Mouse (Mus musculus): ENCODE measurements around the gene Sdk1.

Sdk1 gene

DNA sequence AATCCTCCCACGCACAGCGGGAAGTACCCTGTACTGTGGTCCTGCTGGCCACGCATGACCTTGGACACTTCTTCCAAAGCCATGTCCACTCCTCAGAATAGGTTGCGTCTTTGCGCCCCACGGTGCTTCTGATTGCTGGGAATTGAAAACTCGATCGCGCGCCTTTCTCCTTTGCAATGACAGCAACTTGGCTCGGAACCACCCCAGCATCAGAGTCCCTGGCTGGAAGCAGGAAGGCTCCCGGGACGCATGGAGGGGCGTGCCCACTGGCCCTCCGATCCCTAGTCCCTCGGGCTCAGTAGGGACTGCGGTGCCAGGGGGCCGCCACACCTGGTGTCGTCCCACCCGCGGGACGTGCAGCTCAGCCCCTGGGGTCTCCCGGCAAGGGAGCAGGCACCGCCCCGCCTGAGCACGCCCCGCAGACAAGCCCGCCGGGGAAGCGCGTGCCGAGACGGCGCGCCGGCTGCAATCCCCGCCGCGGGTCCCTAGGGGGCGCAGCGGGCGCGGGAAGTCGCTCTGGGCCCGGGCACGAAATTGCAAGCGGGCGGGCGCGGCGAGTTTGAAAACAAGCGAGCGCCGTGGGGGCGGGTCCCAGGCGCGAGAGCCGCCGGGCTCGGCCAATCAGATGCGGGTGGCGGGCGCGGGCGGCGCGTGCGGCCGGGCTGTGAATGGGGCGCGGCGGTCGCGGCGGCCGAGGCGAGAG lies at the start of gene Sdk1:
Gene Sdk1 (plus strand): TSS at position 650 of the 703 bp plus-strand sequence.
- in situ Hi-C loops (cut with MboI, MseI), result no loop called here

DNA sequence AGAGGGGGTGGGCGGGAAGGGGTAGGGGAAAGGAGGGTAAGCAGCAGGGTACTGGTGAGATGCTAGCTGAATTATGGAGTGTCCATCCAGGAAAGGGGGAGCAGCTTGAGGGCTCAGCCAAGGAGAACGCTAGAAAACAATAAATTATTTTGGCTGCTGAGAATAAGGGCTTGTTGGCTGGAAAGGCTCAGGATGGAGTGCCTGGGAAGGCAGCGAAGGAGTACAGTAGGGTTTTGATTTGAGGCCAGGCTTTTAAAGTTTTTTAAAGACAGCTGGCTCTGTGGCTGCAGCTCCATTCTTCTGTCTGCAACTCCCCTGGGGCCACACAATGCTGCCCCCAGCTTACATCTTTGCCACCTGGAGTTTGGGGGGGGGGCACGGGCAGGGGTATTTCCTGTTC lies 44.0 kb upstream of the Sdk1 start:
- in situ Hi-C loops (cut with MboI, MseI), result no loop called here

DNA sequence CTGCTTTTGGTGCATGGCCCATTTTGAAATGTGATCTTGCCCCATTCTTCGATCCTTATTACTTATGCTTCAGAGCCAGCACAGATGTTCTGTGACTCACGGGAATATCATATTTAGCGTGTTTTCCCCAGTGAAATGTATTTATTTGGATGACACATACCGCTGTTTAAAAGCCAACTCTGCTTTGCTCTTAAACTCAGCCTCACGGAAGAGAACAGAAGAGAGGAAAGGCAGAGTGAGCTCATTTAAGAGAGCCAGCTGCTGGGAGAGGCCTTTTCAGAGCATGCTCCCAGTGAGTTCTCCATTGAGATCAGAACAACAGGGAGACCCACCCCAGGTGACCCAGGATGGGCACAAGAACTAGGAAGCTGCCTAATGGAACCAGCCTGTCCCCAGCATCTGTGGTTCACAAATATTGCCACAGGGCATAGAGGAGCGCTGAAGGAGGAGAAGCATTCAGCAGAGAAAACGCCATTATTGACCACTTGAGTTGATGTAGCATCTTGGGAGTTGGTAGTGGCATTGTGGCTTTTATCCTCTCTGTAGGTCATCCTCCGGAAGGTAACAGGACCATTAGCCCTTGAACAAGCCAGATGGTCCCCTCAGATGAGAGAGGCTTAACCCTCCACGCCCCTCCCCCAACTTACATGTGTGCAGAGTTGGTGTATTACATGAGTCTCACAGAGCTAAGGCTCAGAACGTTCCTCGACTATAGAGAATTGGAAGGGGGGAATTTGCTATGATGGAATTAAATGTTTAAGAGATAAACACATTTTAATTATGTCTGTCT lies 38.8 kb upstream of the Sdk1 start:
- in situ Hi-C loops (cut with MboI, MseI), result no loop called here

DNA sequence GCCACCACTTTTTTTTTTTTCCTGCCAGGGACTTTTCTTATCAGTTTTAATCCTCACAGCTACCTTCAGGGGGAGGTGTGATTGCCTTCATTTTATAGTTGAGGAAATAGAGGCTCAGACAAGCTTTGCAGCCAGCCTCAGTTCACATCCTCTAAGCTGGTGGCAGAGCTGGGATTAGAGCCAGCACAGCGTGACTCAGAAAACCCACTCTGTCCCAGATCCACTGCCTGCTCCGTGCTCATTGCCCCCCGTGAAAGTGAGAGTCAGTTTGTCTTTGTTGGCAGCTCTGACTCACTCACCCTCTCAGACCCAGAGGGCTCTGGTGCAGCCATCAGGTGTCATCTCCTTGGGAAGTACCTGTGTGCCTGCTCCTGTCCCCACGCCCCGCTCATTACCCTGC lies 34.2 kb upstream of the Sdk1 start:
- in situ Hi-C loops (cut with MboI, MseI), result no loop called here

DNA sequence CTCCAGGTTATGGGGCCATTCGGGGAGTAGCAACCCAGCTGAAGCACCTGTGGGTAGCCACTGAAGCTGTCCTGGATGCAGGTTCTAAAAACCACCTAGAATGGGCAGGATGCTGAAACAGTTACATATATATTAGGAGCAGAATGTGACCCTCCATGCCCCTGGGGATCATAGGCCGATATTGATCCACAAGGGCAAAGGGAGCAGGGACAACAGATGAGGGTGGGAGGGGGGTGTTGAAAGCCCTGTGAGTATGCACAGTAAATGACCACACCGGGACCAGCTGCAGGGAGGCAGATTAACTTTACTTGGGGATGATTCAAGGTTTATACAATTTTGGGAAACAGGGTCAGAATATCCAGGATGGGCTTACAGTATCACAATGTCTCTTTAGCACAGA lies 16.0 kb upstream of the Sdk1 start:
- in situ Hi-C loops (cut with MboI, MseI), result no loop called here

DNA sequence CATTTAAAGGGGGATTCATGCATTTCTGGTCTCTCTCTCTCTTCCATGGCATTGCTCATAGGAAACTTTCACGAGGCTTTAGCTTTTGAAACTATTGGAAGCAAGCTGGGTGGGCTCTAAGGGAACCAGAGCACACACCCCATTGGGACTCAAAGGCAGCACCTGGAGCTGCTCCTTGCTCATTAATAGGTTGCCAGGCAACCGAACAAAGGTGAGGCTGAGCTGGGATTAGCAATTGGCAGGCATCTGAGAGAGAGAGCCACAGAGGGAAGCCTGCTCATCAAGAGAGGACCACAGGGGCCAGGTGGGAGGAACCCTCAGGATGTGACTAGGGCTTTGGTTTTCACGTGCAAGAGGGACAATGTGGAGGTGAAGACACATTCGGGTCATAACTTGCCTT lies 7.0 kb upstream of the Sdk1 start:
- in situ Hi-C loops (cut with MboI, MseI), result no loop called here

DNA sequence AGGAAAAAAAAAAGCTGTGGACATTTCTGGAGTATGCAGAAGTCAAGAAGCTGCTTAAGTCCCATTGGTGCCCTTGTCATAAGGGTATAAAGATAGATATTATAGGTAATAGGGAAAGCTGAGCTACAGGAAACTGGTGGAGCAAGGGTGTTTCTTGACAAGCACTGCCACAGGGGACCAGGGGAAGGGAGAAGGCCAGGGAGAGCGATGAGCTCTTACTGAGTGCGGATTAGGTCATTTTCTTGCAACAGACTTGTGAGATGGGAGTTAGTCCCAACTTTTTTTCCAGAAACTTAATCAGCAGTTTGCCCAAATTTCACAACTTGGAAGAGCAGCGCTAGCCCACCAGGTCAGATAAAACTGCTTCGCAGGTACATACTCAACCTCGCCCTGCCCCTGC lies 1.9 kb upstream of the Sdk1 start:
- in situ Hi-C loops (cut with MboI, MseI), result no loop called here

DNA sequence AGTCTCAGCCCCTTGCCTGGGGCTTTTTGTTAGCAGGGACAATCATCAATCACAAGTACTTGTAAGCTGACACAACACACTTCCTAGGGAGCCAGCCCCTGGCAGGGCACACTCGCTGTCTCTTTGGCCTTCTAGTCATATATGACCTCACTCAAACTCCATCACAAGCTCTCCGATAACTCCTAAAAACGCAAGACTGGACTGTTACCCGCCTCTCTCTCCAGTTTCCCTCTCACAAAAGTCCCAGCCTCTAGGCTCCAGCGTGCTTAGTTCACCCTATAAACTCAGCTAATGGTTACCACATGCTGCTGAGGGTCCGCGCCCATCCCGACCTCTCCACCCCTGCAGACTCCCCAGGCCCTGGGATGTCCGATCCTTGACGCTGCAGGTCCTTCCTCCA lies 849 bp upstream of the Sdk1 start:
- in situ Hi-C loops (cut with MboI, MseI), result no loop called here

DNA sequence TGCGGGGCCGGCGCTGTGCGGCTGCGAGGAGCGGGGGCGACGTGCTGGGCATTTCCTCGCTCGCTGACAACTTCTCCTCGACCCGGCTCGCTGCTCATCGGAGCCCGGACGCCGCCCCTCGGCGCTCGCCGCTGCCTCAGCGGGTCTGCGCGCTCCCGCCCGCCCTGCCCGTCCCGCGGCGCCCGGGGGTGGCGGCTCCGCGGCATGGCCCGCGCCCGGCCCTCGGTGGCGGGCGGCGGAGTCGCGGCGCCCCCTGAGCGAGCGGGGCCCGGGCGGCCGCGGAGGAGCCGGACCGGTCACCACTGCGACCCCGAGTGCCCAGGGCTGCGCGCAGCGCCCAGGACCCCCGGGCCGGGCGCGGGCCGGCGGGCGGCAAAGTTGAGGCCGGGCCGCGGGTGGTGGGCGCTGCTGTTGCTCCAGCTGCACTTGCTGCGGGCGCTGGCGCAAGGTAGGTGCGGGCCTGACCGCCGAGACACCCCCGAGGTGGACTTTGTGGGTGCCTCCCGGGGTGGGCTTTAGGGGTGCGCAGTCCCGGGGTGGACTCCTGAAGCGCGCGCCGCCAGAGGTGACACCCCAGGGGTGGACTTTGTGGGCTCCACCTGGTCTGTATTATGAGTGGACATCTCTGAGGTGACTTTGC lies 475 bp downstream of the Sdk1 start:
- in situ Hi-C loops (cut with MboI, MseI), result no loop called here

DNA sequence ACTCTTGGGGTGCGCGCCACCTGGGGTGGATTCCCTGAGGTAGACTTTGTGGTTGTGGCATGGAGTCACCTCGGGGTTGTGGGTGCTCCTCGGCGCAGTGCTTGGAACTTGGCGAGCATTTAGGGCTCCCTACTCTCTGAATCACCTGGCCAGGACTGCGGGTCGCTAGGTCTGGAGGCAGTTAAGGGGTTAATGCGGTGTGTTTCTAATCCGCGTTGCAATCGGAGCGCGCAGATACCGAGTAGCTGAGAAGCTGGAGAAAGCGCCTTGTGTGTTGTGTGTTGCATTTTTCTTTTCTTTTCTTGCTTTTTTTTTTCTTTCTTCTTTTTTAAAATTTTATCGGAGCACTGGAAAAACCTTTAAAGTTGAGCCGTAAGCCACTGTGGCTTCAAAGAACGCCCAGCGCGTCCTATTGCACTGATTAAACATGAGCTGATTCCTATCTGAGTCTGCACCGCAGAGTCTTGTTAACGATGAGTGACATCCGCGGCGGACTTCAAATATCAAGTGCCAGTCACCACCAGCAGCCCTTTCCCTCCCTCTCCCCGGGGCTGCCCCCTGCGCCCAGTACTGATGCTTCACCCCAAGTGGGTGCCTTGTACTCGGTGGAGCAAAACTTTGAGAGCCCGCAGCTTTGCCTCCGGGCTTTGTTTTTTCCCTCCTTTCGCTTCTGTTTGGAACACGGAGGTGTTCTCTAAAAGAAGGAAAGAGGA lies 2.1 kb downstream of the Sdk1 start:
- in situ Hi-C loops (cut with MboI, MseI), result no loop called here

DNA sequence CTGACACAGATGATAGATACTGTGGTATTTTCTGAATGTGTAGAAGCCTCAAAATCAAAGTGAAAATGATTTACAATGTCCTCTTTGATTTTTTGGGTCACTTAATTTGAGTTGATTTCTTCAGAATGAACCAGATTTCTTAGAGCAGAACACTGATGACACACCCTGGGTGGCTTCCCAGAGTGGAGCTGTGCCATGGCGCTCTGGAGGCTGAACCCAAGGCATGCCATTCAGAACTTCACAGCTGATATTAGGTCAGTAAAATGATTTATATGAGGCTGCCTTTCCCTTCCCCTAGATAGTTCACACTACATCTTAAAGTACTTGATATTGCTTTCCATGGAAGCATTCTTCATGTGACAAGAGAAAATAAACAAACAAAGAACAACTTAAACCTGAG lies 23.0 kb downstream of the Sdk1 start:
- in situ Hi-C loops (cut with MboI, MseI), result no loop called here

DNA sequence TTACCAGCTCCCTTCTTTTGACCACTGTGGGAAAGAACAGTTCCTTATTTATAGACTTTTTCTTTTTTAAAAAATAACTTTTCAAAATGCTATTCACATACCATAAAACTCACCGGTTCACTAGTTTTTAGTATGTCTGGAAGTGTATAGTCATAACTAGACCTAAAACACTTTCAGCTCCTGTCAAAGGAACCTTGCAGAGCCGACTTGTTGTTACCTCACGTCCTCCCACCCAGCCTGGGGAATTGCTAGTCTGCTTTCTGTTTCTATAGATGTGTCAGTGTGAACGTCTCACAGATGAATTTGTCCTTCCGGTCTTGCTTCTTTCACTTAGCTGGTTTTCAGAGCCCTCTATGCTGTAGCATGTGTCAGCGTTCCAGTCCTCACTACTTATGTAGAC lies 35.8 kb downstream of the Sdk1 start:
- in situ Hi-C loops (cut with MboI, MseI), result no loop called here

DNA sequence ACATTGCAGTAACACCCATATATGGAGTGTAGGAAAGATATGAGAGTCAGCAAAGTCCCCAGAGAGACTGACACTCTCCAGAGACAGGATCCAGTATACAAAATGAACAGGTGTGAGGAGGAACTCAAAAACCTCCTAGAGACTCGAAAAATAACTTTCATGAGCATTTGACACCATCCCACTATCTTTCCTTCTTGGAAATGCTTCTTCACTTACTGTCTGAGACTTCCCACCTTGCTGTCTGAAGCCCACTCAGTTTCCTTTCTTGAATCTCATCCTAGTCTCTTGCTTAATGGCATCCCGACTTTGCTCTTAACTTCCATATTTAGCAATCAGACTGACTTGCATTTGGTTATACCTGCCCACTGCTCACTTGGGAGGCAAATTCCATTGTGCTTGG lies 40.5 kb downstream of the Sdk1 start:
- in situ Hi-C loops (cut with MboI, MseI), result no loop called here

DNA sequence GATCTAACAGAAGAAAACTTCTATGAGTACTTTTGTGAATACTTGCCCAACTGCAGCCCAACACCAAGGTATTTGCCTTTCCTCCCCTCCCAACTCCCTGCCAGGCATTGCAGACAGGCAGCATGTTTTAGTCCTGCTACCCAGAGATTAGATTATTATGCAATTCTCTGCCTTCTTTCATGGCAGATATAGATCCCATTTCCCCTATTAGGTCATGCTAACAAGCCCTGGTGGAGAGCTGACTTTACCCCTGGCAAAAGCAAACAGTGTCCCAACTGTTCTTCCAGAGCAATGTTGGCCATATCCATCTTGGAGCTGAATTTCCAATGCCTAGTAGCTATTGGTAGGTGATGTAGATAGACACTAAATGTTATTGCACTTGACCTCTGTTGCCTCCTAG lies 48.3 kb downstream of the Sdk1 start:
- in situ Hi-C loops (cut with MboI, MseI), result no loop called here

DNA sequence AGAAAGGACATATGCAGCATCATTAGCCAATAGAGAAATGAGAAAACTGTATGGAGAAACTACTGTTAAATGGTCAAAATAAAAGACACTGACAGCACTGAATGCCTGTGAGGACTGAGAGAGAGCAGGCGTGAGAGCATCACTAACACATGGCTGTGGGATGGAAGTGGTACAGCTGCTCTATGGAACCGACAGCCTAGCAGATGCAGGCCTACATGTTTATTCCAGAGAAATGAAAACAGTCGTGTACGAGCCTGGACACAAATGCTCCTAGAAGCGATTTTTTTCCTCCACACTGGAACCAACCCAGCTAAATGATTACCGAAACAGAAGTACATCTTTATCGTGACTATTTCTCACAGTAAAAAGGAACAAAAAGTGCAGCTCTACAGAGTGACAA lies 54.0 kb downstream of the Sdk1 start:
- in situ Hi-C loops (cut with MboI, MseI), result no loop called here

DNA sequence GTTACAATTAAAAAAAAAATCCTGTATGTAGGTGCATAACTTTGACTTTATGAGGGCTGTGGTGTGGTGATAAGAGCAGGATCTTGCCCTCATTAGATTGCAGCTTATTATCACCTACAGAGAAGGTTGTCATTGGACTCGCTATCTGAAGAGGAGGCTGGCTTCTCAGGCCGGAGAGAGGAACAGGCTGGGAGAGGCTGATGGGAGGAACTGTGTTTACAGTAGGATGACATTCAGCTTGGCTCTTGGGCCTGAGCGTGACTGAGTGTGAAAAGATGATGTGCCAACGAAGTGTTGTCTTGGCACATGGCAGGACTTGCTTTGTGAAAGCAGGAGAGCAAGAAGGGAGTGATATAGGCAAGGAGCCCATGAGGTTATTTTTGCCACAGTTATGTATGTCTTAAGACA lies 61.0 kb downstream of the Sdk1 start:
- in situ Hi-C loops (cut with MboI, MseI), result loop anchor here (10.0 kb wide), 1 partner anchor 1713 kb away; no protein-coding TSS in a partner anchor

DNA sequence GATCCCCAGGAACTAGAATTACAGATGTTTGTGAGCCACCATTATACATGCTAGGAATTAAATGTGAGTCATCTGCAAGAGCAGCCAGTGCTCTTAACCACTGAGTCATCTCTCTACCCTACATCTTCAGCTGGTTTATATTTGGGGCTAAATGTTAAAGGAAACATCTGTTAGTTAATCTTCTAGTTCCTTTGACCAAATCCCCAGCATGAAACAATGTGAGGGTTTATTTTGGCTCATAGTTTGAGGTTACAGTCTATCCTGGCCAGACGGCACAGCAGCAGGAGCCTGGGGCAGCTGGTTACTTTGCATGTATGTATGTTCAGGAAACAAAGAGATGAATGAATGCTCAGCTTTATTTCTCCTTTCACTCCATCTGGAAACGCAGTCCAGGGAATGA lies 62.5 kb downstream of the Sdk1 start:
- in situ Hi-C loops (cut with MboI, MseI), result loop anchor here (10.0 kb wide), 1 partner anchor 1711 kb away; no protein-coding TSS in a partner anchor

DNA sequence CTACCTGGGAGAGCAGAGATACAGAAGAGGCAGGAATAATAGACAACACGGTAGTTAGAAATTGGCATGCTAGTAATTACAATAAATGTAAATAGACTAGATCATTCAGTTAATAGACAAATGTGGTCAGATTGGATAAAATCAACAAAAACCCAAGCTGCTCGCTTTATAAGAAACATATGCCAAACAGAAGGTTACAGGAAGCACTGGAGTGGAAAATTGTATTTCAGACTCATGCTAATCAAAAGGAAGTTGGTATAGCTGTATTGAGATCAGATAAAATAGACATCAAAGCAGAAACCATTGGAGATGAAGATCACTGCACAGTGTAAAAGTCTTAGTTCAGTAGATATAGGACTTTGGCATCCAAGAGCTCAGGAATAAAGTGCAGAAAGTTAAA lies 63.4 kb downstream of the Sdk1 start:
- in situ Hi-C loops (cut with MboI, MseI), result loop anchor here (10.0 kb wide), 1 partner anchor 1710 kb away; no protein-coding TSS in a partner anchor

DNA sequence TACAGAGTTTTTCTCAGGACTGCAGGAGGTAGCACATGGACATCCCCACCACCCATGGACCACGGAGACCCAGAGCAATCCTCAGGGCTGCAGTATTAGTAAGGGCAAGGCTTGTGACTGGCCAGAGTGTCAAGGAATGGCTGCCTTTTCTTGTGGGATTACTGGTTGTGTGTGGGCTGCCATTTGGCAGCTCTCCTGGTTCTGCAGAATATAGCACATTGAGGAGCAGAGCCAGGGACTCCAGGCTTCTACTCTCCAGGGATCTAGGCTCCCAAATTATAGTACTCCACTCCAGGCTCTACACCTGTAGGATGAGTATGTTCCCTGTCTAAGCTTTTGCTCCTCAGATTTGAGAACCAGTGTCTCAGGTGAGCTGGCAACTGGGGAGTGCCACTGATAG lies 69.4 kb downstream of the Sdk1 start:
- in situ Hi-C loops (cut with MboI, MseI), result no loop called here

DNA sequence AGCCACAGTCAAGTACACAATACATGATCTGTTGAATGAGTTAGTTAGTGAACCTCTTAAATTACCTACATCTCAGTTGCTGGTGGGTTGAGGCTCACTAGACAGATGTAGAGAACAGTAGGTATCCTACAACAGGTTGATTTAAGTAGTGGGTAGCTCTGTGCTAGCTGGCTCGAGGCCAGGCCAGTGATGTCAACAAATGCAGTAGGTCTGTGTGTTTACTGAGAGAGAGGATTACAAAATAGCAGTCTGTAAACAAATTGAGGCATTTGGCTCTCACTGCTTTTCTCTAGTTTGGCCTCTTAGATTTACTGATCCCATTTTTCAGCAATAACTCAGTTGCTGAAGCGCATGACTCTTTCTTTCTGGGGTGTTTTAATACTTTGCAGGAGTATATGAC lies 70.5 kb downstream of the Sdk1 start:
- in situ Hi-C loops (cut with MboI, MseI), result no loop called here

DNA sequence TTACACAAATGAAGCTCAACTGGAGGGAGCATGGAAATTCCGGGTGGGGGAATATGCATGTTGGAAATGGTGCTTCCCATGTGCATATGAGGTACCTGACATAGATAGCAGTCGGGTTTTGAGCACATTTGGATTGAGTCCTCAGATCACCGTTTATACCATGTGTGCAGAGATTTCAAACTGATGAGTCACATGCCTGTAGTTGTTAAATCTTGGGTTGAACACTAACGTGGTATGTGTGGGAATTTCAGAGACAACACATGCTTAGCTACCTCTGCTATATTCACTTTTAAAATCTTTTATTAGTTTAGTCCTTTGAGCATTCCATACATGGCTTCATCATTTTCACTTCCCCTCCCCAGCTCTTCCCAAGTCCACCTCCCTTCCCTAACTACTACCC lies 71.0 kb downstream of the Sdk1 start:
- in situ Hi-C loops (cut with MboI, MseI), result no loop called here

DNA sequence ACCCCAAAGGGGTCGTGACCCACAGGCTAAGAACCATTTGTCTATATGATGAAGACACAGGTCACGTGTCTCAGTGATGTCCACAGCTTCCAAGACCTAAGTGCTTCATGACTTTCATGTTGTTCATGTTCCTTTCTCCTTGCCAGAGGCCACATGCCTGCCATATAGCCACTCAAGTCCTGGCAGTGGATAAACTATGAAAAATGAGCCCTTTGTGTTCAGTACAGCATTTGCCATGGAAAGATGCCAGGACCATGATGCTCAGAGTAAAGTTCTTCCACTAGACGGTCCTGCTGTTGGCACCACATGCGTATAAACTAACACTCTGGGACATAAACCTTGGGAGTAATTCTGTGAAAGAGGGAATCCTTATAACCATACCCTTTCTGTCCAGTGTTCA lies 75.8 kb downstream of the Sdk1 start:
- in situ Hi-C loops (cut with MboI, MseI), result no loop called here
